Mouse (Mus musculus): ENCODE measurements around the gene Dhrs7b.
"Not testable (repeated sequence)": the region's sequence is repeated elsewhere in the genome, so short reads cannot be mapped to it uniquely, and the experiment has no call there.

Dhrs7b gene

GRCm38 (mm10) chr11:60841467-60842200 is 11.2 kb downstream of the Dhrs7b start:
- DNase-seq (ENCODE audit: low spot score in 2 of 2): no peak

- DNase-seq (ENCODE audit: low spot score in 2 of 2): no peak
Observed at GRCm38 (mm10) chr11:60843412-60843811, 13.0 kb downstream of the Dhrs7b start.

GRCm38 (mm10) chr11:60845415-60845814 is 15.0 kb downstream of the Dhrs7b start:
- DNase-seq (ENCODE audit: low spot score in 2 of 2): no peak

- DNase-seq (ENCODE audit: low spot score in 2 of 2): no peak
Observed at GRCm38 (mm10) chr11:60856587-60856986, 26.2 kb downstream of the Dhrs7b start.

GRCm38 (mm10) chr11:60861993-60862392 is 31.6 kb downstream of the Dhrs7b start:
- no peak for DNase-seq (ENCODE audit: low spot score in 2 of 2)

- DNase-seq (ENCODE audit: low spot score in 2 of 2): no peak
Observed at GRCm38 (mm10) chr11:60863196-60863595, 32.8 kb downstream of the Dhrs7b start.

- DNase-seq (ENCODE audit: low spot score in 2 of 2): peak in 1 of 2 experiments; percentile 12
Observed at GRCm38 (mm10) chr11:60864166-60864565, 33.7 kb downstream of the Dhrs7b start.

GRCm38 (mm10) chr11:60864916-60865315 is 34.5 kb downstream of the Dhrs7b start:
- DNase-seq (ENCODE audit: low spot score in 2 of 2): no peak

- DNase-seq (ENCODE audit: low spot score in 2 of 2): no peak
Observed at GRCm38 (mm10) chr11:60866021-60866420, 35.6 kb downstream of the Dhrs7b start.

- no peak for DNase-seq (ENCODE audit: low spot score in 2 of 2)
Observed at GRCm38 (mm10) chr11:60867456-60867855, 37.0 kb downstream of the Dhrs7b start.

- DNase-seq (ENCODE audit: low spot score in 2 of 2): no peak
Observed at GRCm38 (mm10) chr11:60867904-60868303, 37.5 kb downstream of the Dhrs7b start.

- not testable (repeated sequence) for DNase-seq (ENCODE audit: low spot score in 2 of 2)
Observed at GRCm38 (mm10) chr11:60869471-60869870, 39.0 kb downstream of the Dhrs7b start.

- DNase-seq (ENCODE audit: low spot score in 2 of 2): no peak
Observed at GRCm38 (mm10) chr11:60871409-60871808, 41.0 kb downstream of the Dhrs7b start.

- DNase-seq (ENCODE audit: low spot score in 2 of 2): no peak
Observed at GRCm38 (mm10) chr11:60873101-60873500, 42.7 kb downstream of the Dhrs7b start.

- peak in 1 of 2 experiments; percentile 12 for DNase-seq (ENCODE audit: low spot score in 2 of 2)
Observed at GRCm38 (mm10) chr11:60878056-60878612, 47.7 kb downstream of the Dhrs7b start.

- DNase-seq (ENCODE audit: low spot score in 2 of 2): peak; percentile 82 to 94
Observed at GRCm38 (mm10) chr11:60878675-60879294, 48.4 kb downstream of the Dhrs7b start, which contains the start of gene Tmem11. TSS of gene Tmem11 (minus strand) at chr11:60879272.

- no peak for DNase-seq (ENCODE audit: low spot score in 2 of 2)
Observed at GRCm38 (mm10) chr11:60879423-60879822, 49.0 kb downstream of the Dhrs7b start.

- no peak for DNase-seq (ENCODE audit: low spot score in 2 of 2)
Observed at GRCm38 (mm10) chr11:60880559-60880958, 50.1 kb downstream of the Dhrs7b start.

- no peak for DNase-seq (ENCODE audit: low spot score in 2 of 2)
Observed at GRCm38 (mm10) chr11:60882386-60882785, 52.0 kb downstream of the Dhrs7b start.

GRCm38 (mm10) chr11:60886986-60887385 is 56.6 kb downstream of the Dhrs7b start:
- not testable (repeated sequence) for DNase-seq (ENCODE audit: low spot score in 2 of 2)

- DNase-seq (ENCODE audit: low spot score in 2 of 2): no peak
Observed at GRCm38 (mm10) chr11:60889861-60890260, 59.4 kb downstream of the Dhrs7b start.

GRCm38 (mm10) chr11:60890286-60890685 is 59.9 kb downstream of the Dhrs7b start:
- no peak for DNase-seq (ENCODE audit: low spot score in 2 of 2)

GRCm38 (mm10) chr11:60890744-60891143 is 60.3 kb downstream of the Dhrs7b start:
- DNase-seq (ENCODE audit: low spot score in 2 of 2): no peak
